Mouse (Mus musculus): Measurements from ENCODE around the gene Wdfy1. TPM values are rescaled to one million over a fixed set of nuclear protein-coding genes. Genes with fewer than 3 reads are reported as not detected.

Wdfy1 gene
- polyA plus RNA-seq, 1 experiment from 2014 or later = 43.7 TPM

DNA sequence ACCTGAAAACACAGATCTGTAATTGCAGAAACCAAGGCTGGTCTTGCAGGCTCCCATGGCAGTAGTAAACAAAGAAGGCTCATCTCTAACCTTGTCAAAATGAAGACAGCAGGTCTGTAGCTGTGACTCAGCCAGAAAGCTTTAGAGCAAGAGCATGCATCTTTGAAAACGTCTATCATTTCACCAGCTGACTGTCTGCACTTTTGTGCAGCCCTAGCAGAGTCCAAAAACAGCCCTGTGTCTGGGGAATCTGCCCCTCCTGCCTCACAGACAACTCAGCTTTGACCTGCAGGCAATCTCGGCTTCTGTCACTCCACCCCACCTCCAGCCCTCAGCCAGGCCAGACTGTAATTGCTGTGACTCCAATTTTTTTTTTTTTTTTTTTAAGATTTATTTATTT lies 20.6 kb downstream of the Wdfy1 start:
- Histone ChIP-seq H3K4me1 (replicated peaks; ENCODE audit: control insufficient read depth, insufficient read depth, low read length) (peaks cover 6% of the 10 kb centered on the region), H3K27me3 (ENCODE audit: control insufficient read depth, insufficient read depth, low read depth, low read length) (no peaks in the 10 kb centered on the region), H3K4me3 (ENCODE audit: low read length) (no peak overlapping the region), H3K27ac (ENCODE audit: low read length) (no peak overlapping the region), H3K36me3 (ENCODE audit: control insufficient read depth, insufficient read depth, low read length) (no peaks in the 10 kb centered on the region; the same call in 1 of the 2 replicates), H3K9me3 (ENCODE audit: control insufficient read depth, low read length) (no peaks in the 10 kb centered on the region), H3K4me2 (ENCODE audit: low read depth, low read length) (no peak overlapping the region), H3K9ac (ENCODE audit: low read length) (no peak overlapping the region)
- ATAC-seq (ENCODE audit: low read depth) = no peak
- WGBS = 40% methylated on average over 2 of the region's 2 CpGs

DNA sequence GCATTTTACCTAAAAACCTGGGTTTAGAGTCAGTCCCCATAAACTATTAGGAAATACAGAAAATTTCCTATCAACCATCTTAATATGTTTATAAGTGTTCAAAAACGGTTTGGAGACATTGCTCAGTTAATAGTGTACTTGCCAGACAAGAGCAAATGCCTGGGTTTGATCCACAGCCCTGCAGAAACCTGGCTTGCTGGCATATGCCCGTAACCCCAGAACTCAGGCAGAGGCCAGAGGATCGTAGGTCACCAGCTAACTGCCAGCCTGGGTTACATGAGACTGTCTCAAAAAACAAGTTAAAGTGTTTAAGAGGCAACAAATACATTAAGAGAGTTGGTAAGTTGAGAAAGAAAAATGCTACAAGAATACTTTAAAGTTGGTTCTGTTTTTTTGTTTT lies 21.0 kb downstream of the Wdfy1 start:
- no peak overlapping the region for H3K9ac ChIP-seq (ENCODE audit: low read length)
- H3K27me3 ChIP-seq (ENCODE audit: control insufficient read depth, insufficient read depth, low read depth, low read length) = no peaks in the 10 kb centered on the region
- H3K36me3 ChIP-seq (ENCODE audit: control insufficient read depth, insufficient read depth, low read length) = no peaks in the 10 kb centered on the region; the same call in 1 of the 2 replicates
- H3K27ac ChIP-seq (ENCODE audit: low read length) = no peak overlapping the region
- H3K4me2 ChIP-seq (ENCODE audit: low read depth, low read length) = no peak overlapping the region
- 85% methylated on average over 3 of the region's 3 CpGs for WGBS
- no peak for ATAC-seq (ENCODE audit: low read depth)
- H3K4me3 ChIP-seq (ENCODE audit: low read length) = no peak overlapping the region
- H3K9me3 ChIP-seq (ENCODE audit: control insufficient read depth, low read length) = no peaks in the 10 kb centered on the region
- peaks cover 6% of the 10 kb centered on the region for H3K4me1 ChIP-seq (replicated peaks; ENCODE audit: control insufficient read depth, insufficient read depth, low read length)

DNA sequence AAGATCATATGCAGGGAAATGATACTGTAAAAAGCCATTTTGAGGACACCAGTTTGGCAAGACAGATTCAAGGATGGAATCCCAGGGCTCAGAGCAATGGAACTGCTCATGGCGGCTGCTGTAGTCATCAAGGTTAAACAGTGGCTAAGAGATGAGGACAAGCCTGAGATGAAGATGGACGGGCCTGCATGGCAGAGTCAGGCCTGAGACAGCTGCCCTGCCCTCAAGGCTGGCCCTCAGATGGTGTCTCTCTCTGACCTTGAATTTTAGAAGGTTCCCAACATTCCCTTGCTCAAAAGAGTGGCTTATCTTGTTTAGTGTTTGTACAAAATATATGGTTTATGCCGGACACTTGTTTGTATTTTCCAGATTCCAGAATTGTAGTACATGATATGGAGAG lies 22.5 kb downstream of the Wdfy1 start:
- Histone ChIP-seq H3K4me2 (ENCODE audit: low read depth, low read length) (no peak overlapping the region), H3K36me3 (ENCODE audit: control insufficient read depth, insufficient read depth, low read length) (no peaks in the 10 kb centered on the region; the same call in 1 of the 2 replicates), H3K4me3 (ENCODE audit: low read length) (no peak overlapping the region), H3K27me3 (ENCODE audit: control insufficient read depth, insufficient read depth, low read depth, low read length) (no peaks in the 10 kb centered on the region), H3K4me1 (replicated peaks; ENCODE audit: control insufficient read depth, insufficient read depth, low read length) (peaks cover 6% of the 10 kb centered on the region), H3K9me3 (ENCODE audit: control insufficient read depth, low read length) (no peaks in the 10 kb centered on the region), H3K9ac (ENCODE audit: low read length) (no peak overlapping the region), H3K27ac (ENCODE audit: low read length) (no peak overlapping the region)
- no peak for ATAC-seq (ENCODE audit: low read depth)
- 80% methylated on average over 3 of the region's 3 CpGs for WGBS

DNA sequence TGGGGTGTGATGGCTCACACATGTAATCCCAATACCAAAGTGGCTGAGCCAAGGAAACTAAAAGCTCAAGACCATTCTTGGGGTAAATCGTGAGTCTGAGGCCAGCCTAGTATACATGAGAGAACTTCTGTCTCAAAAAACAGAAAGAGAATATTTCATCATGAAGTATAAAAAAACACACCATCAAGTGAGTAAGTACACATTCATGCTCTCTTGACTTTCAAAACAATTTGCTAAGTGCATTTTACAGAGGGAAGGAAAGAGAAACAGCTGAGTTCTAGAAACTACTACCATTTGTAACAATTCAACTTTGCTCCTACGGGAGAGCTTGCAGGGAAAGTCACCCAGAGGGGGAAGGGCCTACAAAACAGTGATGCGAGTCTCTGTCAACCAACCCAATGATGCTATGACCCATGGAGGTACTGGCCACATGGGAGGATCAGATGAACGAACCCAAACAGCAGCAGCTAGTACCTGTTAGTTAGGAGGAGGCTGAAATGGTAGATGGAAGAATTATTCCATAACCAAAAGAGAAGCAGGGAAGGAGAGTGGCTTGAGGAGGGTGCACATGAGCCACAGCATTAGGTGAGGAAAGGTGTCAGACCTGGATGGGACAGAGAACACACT lies 23.1 kb downstream of the Wdfy1 start:
- no peaks in the 10 kb centered on the region; the same call in 1 of the 2 replicates for H3K36me3 ChIP-seq (ENCODE audit: control insufficient read depth, insufficient read depth, low read length)
- no peak for ATAC-seq (ENCODE audit: low read depth)
- H3K4me3 ChIP-seq (ENCODE audit: low read length) = no peak overlapping the region
- H3K9me3 ChIP-seq (ENCODE audit: control insufficient read depth, low read length) = no peaks in the 10 kb centered on the region
- WGBS = 64% methylated on average over 4 of the region's 4 CpGs
- no peaks in the 10 kb centered on the region for H3K27me3 ChIP-seq (ENCODE audit: control insufficient read depth, insufficient read depth, low read depth, low read length)
- H3K27ac ChIP-seq (ENCODE audit: low read length) = no peak overlapping the region
- H3K4me2 ChIP-seq (ENCODE audit: low read depth, low read length) = no peak overlapping the region
- H3K9ac ChIP-seq (ENCODE audit: low read length) = no peak overlapping the region
- H3K4me1 ChIP-seq (replicated peaks; ENCODE audit: control insufficient read depth, insufficient read depth, low read length) = peaks cover 5% of the 10 kb centered on the region

DNA sequence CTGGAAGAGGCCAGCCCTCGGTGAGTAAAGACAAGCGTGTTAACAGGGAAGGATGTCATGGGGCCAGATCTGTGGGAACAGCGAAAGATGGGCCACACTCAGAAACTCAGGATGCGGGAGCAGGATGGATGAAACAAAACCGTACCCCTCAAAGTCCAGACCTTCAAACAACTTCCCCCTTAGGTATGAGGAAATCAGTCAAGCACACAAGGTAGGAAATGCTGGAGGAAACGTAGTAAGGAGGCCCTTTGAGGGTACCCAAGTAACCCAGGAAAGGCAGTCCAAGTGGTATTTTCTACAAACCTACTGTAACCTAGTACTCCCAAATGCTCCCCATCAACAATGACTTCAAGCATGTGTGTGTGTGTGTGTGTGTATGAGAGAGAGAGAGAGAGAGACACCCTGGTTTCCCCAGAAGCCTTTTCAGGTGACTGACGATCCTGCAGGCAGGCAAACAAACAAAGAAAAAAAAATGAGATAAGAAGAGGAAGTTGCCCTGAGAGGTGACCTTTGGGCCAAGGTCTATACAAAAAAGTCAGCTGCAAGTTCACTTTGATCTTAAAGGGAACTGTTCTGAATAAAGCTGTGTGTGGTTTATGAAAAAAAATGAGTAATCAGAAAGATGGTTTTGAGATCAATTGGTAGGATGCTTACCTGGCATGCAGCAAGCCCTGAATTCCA lies 23.8 kb downstream of the Wdfy1 start:
- no peak overlapping the region for H3K9ac ChIP-seq (ENCODE audit: low read length)
- H3K9me3 ChIP-seq (ENCODE audit: control insufficient read depth, low read length) = no peaks in the 10 kb centered on the region
- no peak overlapping the region for H3K4me3 ChIP-seq (ENCODE audit: low read length)
- WGBS = 59% methylated on average over 7 of the region's 7 CpGs
- H3K36me3 ChIP-seq (ENCODE audit: control insufficient read depth, insufficient read depth, low read length) = no peaks in the 10 kb centered on the region; the same call in 1 of the 2 replicates
- no peaks in the 10 kb centered on the region for H3K27me3 ChIP-seq (ENCODE audit: control insufficient read depth, insufficient read depth, low read depth, low read length)
- peaks cover 4% of the 10 kb centered on the region for H3K4me1 ChIP-seq (replicated peaks; ENCODE audit: control insufficient read depth, insufficient read depth, low read length)
- no peak for ATAC-seq (ENCODE audit: low read depth)
- no peak overlapping the region for H3K4me2 ChIP-seq (ENCODE audit: low read depth, low read length)
- H3K27ac ChIP-seq (ENCODE audit: low read length) = no peak overlapping the region

DNA sequence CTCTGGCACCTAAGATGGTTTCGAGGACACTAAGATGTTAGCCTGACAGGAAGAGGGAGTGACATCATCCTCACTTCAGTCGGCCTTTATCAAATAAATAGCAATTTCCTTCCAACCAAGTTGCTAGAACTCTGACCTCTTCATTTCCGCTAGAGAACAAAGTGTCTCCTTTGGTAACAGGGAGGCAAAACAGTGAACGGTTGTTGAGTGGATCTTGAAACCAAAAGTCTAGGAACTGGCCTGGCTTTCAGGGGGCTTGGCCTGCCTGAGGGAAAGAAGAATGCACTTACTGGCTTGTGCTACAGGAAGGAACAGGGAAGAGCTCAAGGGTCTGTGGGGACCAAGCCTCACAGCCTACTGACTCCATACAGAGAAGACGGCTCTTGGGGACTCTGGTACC lies 24.8 kb downstream of the Wdfy1 start:
- peak; percentile 40; the same call in 1 of the 2 replicates for ATAC-seq (ENCODE audit: low read depth)
- Histone ChIP-seq H3K4me3 (ENCODE audit: low read length) (no peak overlapping the region), H3K36me3 (ENCODE audit: control insufficient read depth, insufficient read depth, low read length) (no peaks in the 10 kb centered on the region; the same call in 1 of the 2 replicates), H3K9ac (ENCODE audit: low read length) (no peak overlapping the region), H3K27me3 (ENCODE audit: control insufficient read depth, insufficient read depth, low read depth, low read length) (no peaks in the 10 kb centered on the region), H3K9me3 (ENCODE audit: control insufficient read depth, low read length) (no peaks in the 10 kb centered on the region), H3K4me2 (ENCODE audit: low read depth, low read length) (no peak overlapping the region), H3K4me1 (replicated peaks; ENCODE audit: control insufficient read depth, insufficient read depth, low read length) (peaks cover 4% of the 10 kb centered on the region; the same call in 1 of the 2 replicates), H3K27ac (ENCODE audit: low read length) (no peak overlapping the region)
- WGBS = 34% methylated on average over 5 of the region's 5 CpGs

DNA sequence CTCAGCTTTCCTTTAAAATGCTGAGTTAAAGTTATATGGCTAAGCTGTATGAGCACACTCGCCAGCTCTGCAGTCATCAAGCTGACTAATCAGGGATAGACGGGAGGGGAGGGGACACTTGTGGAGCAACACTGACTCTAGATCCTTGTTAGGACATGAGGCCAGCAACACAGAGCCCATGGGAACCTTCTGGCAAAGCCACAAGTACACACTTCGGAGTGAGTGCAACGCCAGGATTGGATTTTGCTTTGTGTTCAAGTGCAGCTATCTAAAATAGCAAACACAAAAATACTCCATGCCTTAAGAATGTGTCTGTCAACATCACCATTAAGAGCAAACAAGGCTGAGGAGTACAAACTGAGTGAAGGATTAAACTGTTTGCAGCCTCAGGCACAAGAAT lies 29.9 kb downstream of the Wdfy1 start:
- H3K4me2 ChIP-seq (ENCODE audit: low read depth, low read length) = no peak overlapping the region
- no peaks in the 10 kb centered on the region for H3K9me3 ChIP-seq (ENCODE audit: control insufficient read depth, low read length)
- H3K36me3 ChIP-seq (ENCODE audit: control insufficient read depth, insufficient read depth, low read length) = no peaks in the 10 kb centered on the region; the same call in 1 of the 2 replicates
- H3K9ac ChIP-seq (ENCODE audit: low read length) = no peak overlapping the region
- H3K4me1 ChIP-seq (replicated peaks; ENCODE audit: control insufficient read depth, insufficient read depth, low read length) = no peaks in the 10 kb centered on the region
- H3K4me3 ChIP-seq (ENCODE audit: low read length) = no peak overlapping the region
- 0 out of 2 replicates have a peak overlapping the region, but pooled peaks have one; percentile 32 for H3K27ac ChIP-seq (ENCODE audit: low read length)
- H3K27me3 ChIP-seq (ENCODE audit: control insufficient read depth, insufficient read depth, low read depth, low read length) = no peaks in the 10 kb centered on the region
- peak; percentile 95 for ATAC-seq (ENCODE audit: low read depth)
- 60% methylated on average over 4 of the region's 4 CpGs for WGBS

DNA sequence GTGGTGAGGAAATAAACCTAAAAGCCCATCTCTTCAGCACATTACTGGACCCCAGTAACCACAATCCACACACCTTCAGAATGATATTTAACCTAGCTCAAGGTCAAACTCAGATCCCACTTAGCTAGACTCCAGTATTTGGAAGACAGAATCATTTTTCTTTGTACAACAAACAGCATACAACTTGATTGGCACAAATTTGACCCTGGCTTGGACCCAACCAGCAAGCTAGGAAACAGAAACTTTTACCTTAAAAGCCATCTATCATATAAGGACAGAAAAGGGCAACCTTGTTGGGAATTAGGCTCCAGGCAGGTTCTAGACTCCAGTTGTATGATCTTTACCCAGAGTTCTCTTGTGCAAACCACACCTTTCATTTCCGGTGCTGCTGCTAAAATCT lies 32.6 kb downstream of the Wdfy1 start:
- ATAC-seq (ENCODE audit: low read depth) = no peak
- no peak overlapping the region for H3K4me3 ChIP-seq (ENCODE audit: low read length)
- H3K36me3 ChIP-seq (ENCODE audit: control insufficient read depth, insufficient read depth, low read length) = no peaks in the 10 kb centered on the region
- no peak overlapping the region for H3K9ac ChIP-seq (ENCODE audit: low read length)
- H3K4me1 ChIP-seq (replicated peaks; ENCODE audit: control insufficient read depth, insufficient read depth, low read length) = no peaks in the 10 kb centered on the region
- no peaks in the 10 kb centered on the region for H3K27me3 ChIP-seq (ENCODE audit: control insufficient read depth, insufficient read depth, low read depth, low read length)
- H3K27ac ChIP-seq (ENCODE audit: low read length) = no peak overlapping the region
- no peak overlapping the region for H3K4me2 ChIP-seq (ENCODE audit: low read depth, low read length)
- WGBS = 90% methylated on average over 1 of the region's 1 CpGs
- H3K9me3 ChIP-seq (ENCODE audit: control insufficient read depth, low read length) = no peaks in the 10 kb centered on the region

DNA sequence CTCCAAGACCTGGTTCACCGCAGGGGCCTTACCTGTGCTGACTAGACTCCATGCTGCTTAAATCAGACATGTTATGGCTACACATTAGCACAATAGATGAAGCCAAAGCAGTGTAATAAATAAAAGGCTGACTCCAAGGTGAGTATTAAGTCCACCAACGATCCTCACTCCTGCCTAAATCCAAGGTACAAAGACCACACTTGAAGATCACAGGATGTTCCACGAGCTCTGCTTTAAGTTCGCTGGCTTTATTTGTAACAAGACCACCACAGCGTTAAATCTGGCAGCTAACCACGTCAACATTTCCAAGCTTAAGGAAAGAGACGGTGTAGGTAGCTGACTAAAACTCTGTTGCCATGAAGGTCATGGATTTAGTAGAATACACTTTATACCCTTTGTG lies 33.0 kb downstream of the Wdfy1 start:
- ATAC-seq (ENCODE audit: low read depth) = no peak
- Histone ChIP-seq H3K4me1 (replicated peaks; ENCODE audit: control insufficient read depth, insufficient read depth, low read length) (no peaks in the 10 kb centered on the region), H3K9ac (ENCODE audit: low read length) (no peak overlapping the region), H3K4me2 (ENCODE audit: low read depth, low read length) (no peak overlapping the region), H3K36me3 (ENCODE audit: control insufficient read depth, insufficient read depth, low read length) (no peaks in the 10 kb centered on the region), H3K27ac (ENCODE audit: low read length) (no peak overlapping the region), H3K9me3 (ENCODE audit: control insufficient read depth, low read length) (no peaks in the 10 kb centered on the region), H3K4me3 (ENCODE audit: low read length) (no peak overlapping the region), H3K27me3 (ENCODE audit: control insufficient read depth, insufficient read depth, low read depth, low read length) (no peaks in the 10 kb centered on the region)
- 93% methylated on average over 7 of the region's 7 CpGs for WGBS

All from lung, embryonic 16.5 days (tissue).